Comparison of ENCODE assay signal across 16 mouse cellular contexts in the genomic region with DNA sequence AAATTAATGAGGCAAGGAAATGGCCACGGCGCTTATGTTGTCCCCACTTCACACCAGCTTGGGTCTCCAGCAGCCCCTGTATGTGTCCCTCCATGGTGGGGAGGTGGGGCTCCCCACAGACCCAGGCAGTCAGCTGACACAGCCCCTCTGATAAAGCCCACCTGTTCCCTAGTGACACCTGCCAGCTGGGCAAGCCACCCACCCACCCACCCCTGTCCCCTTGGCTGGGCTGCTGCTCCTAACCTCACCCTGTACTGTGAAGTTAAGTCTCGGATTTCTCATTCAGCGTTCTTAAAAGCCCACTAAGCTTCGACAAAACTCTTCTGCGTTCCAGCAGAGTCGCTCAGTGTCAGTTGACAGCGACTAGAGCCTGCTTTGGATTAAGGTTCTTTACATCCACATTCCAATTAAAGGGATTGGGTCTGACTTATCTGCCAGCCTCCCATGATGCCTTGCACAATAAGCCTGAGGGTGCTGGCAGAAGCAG. TPM values are rescaled to one million over a fixed set of nuclear protein-coding genes. Genes with fewer than 3 reads are reported as not detected.
A peak's percentile ranks its signal among the peaks of the same experiment; 100 is the strongest.
DNase-seq lines count a peak whose midpoint lies in the region; ATAC-seq and TF ChIP-seq lines count a peak whose summit lies in the region.
"Had no signal": no experiment of that assay in that cellular context is flagged by ENCODE, and none has a peak within 500 bp of the region (broad histone marks: within the 10 kb centered on the region; RNA-seq: fewer than 3 reads in every experiment).

No protein-coding gene starts in this region.

- no peaks in the 10 kb centered on the region for H3K27me3 ChIP-seq in hindbrain, embryonic 13.5 days
- no peaks in the 10 kb centered on the region for H3K27me3 ChIP-seq in hindbrain, postnatal 0 days (ENCODE audit: insufficient read depth, low read length)
- no peaks in the 10 kb centered on the region for H3K27me3 ChIP-seq in midbrain, embryonic 11.5 days (ENCODE audit: control insufficient read depth, insufficient read depth, low read length)
- H3K27me3 ChIP-seq in midbrain, embryonic 16.5 days (ENCODE audit: control insufficient read depth, insufficient read depth, low read depth, low read length): no peaks in the 10 kb centered on the region
- H3K27me3 ChIP-seq in midbrain, embryonic 12.5 days: no peaks in the 10 kb centered on the region
- H3K27me3 ChIP-seq: heart, embryonic 15.5 days had no signal

- H3K36me3 ChIP-seq in hindbrain, embryonic 13.5 days: no peaks in the 10 kb centered on the region
- H3K36me3 ChIP-seq in hindbrain, postnatal 0 days (ENCODE audit: insufficient read depth, low read length): no peaks in the 10 kb centered on the region
- H3K36me3 ChIP-seq in midbrain, embryonic 11.5 days (ENCODE audit: control insufficient read depth, insufficient read depth, low read length): no peaks in the 10 kb centered on the region
- no peaks in the 10 kb centered on the region for H3K36me3 ChIP-seq in midbrain, embryonic 16.5 days (ENCODE audit: control insufficient read depth, insufficient read depth, low read length)
- H3K36me3 ChIP-seq in midbrain, embryonic 12.5 days: no peaks in the 10 kb centered on the region
- H3K36me3 ChIP-seq: heart, embryonic 15.5 days had no signal

- H3K9me3 ChIP-seq in hindbrain, embryonic 13.5 days: no peaks in the 10 kb centered on the region
- no peaks in the 10 kb centered on the region for H3K9me3 ChIP-seq in hindbrain, postnatal 0 days (ENCODE audit: low read length)
- H3K9me3 ChIP-seq in midbrain, embryonic 11.5 days (ENCODE audit: control insufficient read depth, low read length): no peaks in the 10 kb centered on the region
- no peaks in the 10 kb centered on the region for H3K9me3 ChIP-seq in midbrain, embryonic 16.5 days (replicated peaks; ENCODE audit: control insufficient read depth, low read length, poor library complexity, severe bottlenecking)
- peaks cover 3% of the 10 kb centered on the region; the same call in 1 of the 2 replicates for H3K9me3 ChIP-seq in midbrain, embryonic 12.5 days
- H3K9me3 ChIP-seq: heart, embryonic 15.5 days had no signal

- no peak for TF ChIP-seq CTCF in hindbrain, postnatal 0 days (IDR thresholded peaks at IDR 0.05; ENCODE audit: low read depth)

- H3K4me2 ChIP-seq in hindbrain, embryonic 13.5 days: no peak overlapping the region
- H3K4me2 ChIP-seq in hindbrain, postnatal 0 days (ENCODE audit: low read depth, low read length): no peak overlapping the region
- H3K4me2 ChIP-seq in midbrain, embryonic 11.5 days: no peak overlapping the region
- no peak overlapping the region for H3K4me2 ChIP-seq in midbrain, embryonic 16.5 days (ENCODE audit: low read length)
- H3K4me2 ChIP-seq in midbrain, embryonic 12.5 days (replicated peaks): no peak overlapping the region
- H3K4me2 ChIP-seq: heart, embryonic 15.5 days; hindbrain, embryonic 14.5 days had no signal

- DNase-seq in hindbrain, postnatal 0 days (ENCODE audit: low spot score): no peak
- DNase-seq in midbrain, embryonic 11.5 days (ENCODE audit: low spot score, missing footprints): peak; percentile 81
- DNase-seq in layer of hippocampus, adult 18-20 months (ENCODE audit: low spot score in 2 of 2): no peak
- DNase-seq in cerebellum, adult 9-11 months: no peak
- DNase-seq: cerebellum, postnatal 25 days; liver; lung, adult 18-20 months; right cerebral cortex, postnatal 25 days; thymus, postnatal 4 days had no signal

- no peak overlapping the region for H3K9ac ChIP-seq in hindbrain, embryonic 13.5 days
- no peak overlapping the region for H3K9ac ChIP-seq in hindbrain, postnatal 0 days (replicated peaks; ENCODE audit: low read length)
- H3K9ac ChIP-seq in midbrain, embryonic 11.5 days (ENCODE audit: low read length): no peak overlapping the region
- H3K9ac ChIP-seq in midbrain, embryonic 16.5 days (ENCODE audit: low read depth, low read length): no peak overlapping the region
- H3K9ac ChIP-seq in midbrain, embryonic 12.5 days (replicated peaks): no peak overlapping the region
- H3K9ac ChIP-seq: heart, embryonic 15.5 days; hindbrain, embryonic 14.5 days had no signal

- H3K27ac ChIP-seq in hindbrain, embryonic 13.5 days: no peak overlapping the region
- H3K27ac ChIP-seq in hindbrain, postnatal 0 days: no peak overlapping the region
- H3K27ac ChIP-seq in midbrain, embryonic 11.5 days (ENCODE audit: low read depth, low read length): no peak overlapping the region
- no peak overlapping the region for H3K27ac ChIP-seq in midbrain, embryonic 16.5 days (ENCODE audit: low read length)
- 0 out of 2 replicates have a peak overlapping the region, but pooled peaks have one; percentile 10 for H3K27ac ChIP-seq in midbrain, embryonic 12.5 days (replicated peaks)
- H3K27ac ChIP-seq: heart, embryonic 15.5 days; hindbrain, embryonic 14.5 days; layer of hippocampus, adult 2 months had no signal

- H3K4me1 ChIP-seq in hindbrain, embryonic 13.5 days (replicated peaks): peaks cover 7% of the 10 kb centered on the region
- no peaks in the 10 kb centered on the region; the same call in 1 of the 2 replicates for H3K4me1 ChIP-seq in hindbrain, postnatal 0 days (ENCODE audit: insufficient read depth, low read length)
- H3K4me1 ChIP-seq in midbrain, embryonic 11.5 days (ENCODE audit: control insufficient read depth, insufficient read depth, low read length): peaks cover 9% of the 10 kb centered on the region; the same call in 1 of the 2 replicates
- peaks cover 6% of the 10 kb centered on the region; the same call in 1 of the 2 replicates for H3K4me1 ChIP-seq in midbrain, embryonic 16.5 days (ENCODE audit: control insufficient read depth, insufficient read depth, low read length)
- H3K4me1 ChIP-seq in midbrain, embryonic 12.5 days: peaks cover 17% of the 10 kb centered on the region

- WGBS in hindbrain, embryonic 13.5 days: 68% methylated on average over 8 of the region's 8 CpGs
- WGBS in hindbrain, postnatal 0 days: 54% methylated on average over 8 of the region's 8 CpGs
- 24% methylated on average over 8 of the region's 8 CpGs for WGBS in midbrain, embryonic 11.5 days
- 20% methylated on average over 8 of the region's 8 CpGs for WGBS in midbrain, embryonic 16.5 days
- WGBS in midbrain, embryonic 12.5 days: 35% methylated on average over 8 of the region's 8 CpGs

- H3K4me3 ChIP-seq in hindbrain, embryonic 13.5 days: no peak overlapping the region
- no peak overlapping the region for H3K4me3 ChIP-seq in hindbrain, postnatal 0 days (ENCODE audit: low read length)
- H3K4me3 ChIP-seq in midbrain, embryonic 11.5 days (ENCODE audit: low read depth, low read length): no peak overlapping the region
- H3K4me3 ChIP-seq in midbrain, embryonic 16.5 days (ENCODE audit: low read depth, low read length): no peak overlapping the region
- no peak overlapping the region for H3K4me3 ChIP-seq in midbrain, embryonic 12.5 days
- H3K4me3 ChIP-seq: heart, embryonic 15.5 days; layer of hippocampus, adult 2 months had no signal

- peak; percentile 28; the same call in 1 of the 2 replicates for ATAC-seq in hindbrain, embryonic 13.5 days (ENCODE audit: low FRiP score)
- ATAC-seq in hindbrain, postnatal 0 days: no peak
- ATAC-seq in midbrain, embryonic 11.5 days (ENCODE audit: low FRiP score): no peak
- no peak for ATAC-seq in midbrain, embryonic 16.5 days
- ATAC-seq in midbrain, embryonic 12.5 days (ENCODE audit: low FRiP score, low read depth): no peak
- ATAC-seq: intestine, postnatal 0 days had no signal

RNA-seq across cellular contexts. Expression of a gene that starts 33.2 kb away (rescaled TPM):
- 0.25 and 0.31 TPM in 2 replicates for polyA plus RNA-seq in hindbrain, embryonic 13.5 days (2015; fragmentation: Nextera tagmentation; extraction: Ambion mirVana)
- total RNA-seq in hindbrain, postnatal 0 days (2014; rRNA removed): 1.4 TPM in 2 replicates
- polyA plus RNA-seq in hindbrain, postnatal 0 days (2015; fragmentation: Nextera tagmentation; extraction: Ambion mirVana): 0.66 and 0.98 TPM in 2 replicates
- polyA plus RNA-seq in midbrain, embryonic 11.5 days (2014; fragmentation: Nextera tagmentation; extraction: Ambion mirVana): 0.10 TPM in 1 of 2 replicates, not detected in the other
- 0.16 and 0.25 TPM in 2 replicates for polyA plus RNA-seq in midbrain, embryonic 16.5 days (2015; fragmentation: Nextera tagmentation; extraction: Ambion mirVana)
- 0.14 and 0.18 TPM in 2 replicates for polyA plus RNA-seq in midbrain, embryonic 12.5 days (2016; fragmentation: Nextera tagmentation; extraction: Ambion mirVana)
- 1 to 10 TPM; 2.0 to 2.3 TPM for total RNA-seq in layer of hippocampus, adult 18-20 months (2021)

RNA-seq across cellular contexts. Expression of a gene that starts 56.1 kb away (rescaled TPM):
- 156 and 158 TPM in 2 replicates for polyA plus RNA-seq in hindbrain, embryonic 13.5 days (2015; fragmentation: Nextera tagmentation; extraction: Ambion mirVana)
- 28.6 and 43.1 TPM in 2 replicates for total RNA-seq in hindbrain, postnatal 0 days (2014; rRNA removed)
- 195 and 199 TPM in 2 replicates for polyA plus RNA-seq in hindbrain, postnatal 0 days (2015; fragmentation: Nextera tagmentation; extraction: Ambion mirVana)
- polyA plus RNA-seq in midbrain, embryonic 11.5 days (2014; fragmentation: Nextera tagmentation; extraction: Ambion mirVana): 186 and 197 TPM in 2 replicates
- polyA plus RNA-seq in midbrain, embryonic 16.5 days (2015; fragmentation: Nextera tagmentation; extraction: Ambion mirVana): 138 and 154 TPM in 2 replicates
- polyA plus RNA-seq in midbrain, embryonic 12.5 days (2016; fragmentation: Nextera tagmentation; extraction: Ambion mirVana): 161 and 165 TPM in 2 replicates
- total RNA-seq in layer of hippocampus, adult 18-20 months (2021): 10 to 100 TPM; 45.9 to 46.2 TPM
